Mouse (Mus musculus): ENCODE measurements at regions not wholly inside any gene's neighbourhood (a gene's known extent, or its start where the extent isn't known, plus 50 kb on each side); places are given as distances from the start of the nearest gene placed in this dataset.

GRCm38 (mm10) chr15:11590542-11591116, 191.2 kb upstream of the Tars start:
- TF ChIP-seq CTCF (conservative IDR thresholded peaks at IDR 0.05; ENCODE audit: low read length) (peak; percentile 71), NANOG (IDR thresholded peaks at IDR 0.05; ENCODE audit: borderline replicate concordance, low read length) (no peak)
